Mouse (Mus musculus) layer of hippocampus, adult 2 months (tissue): Measurements from ENCODE around the gene Kcnk12. TPM values are rescaled to one million over a fixed set of nuclear protein-coding genes. Genes with fewer than 3 reads are reported as not detected.

Experiments
- DNase-seq, 2 experiments: peaks; one replicate each; pipeline ENCODE4 v3.0.0; 2022; ENCODE audit warnings: low spot score in 2 of 2
- H3K27ac ChIP-seq: fragments of 200-600 bp; 2 replicates; pipeline ENCODE4 v1.8.1; 2022
- H3K4me3 ChIP-seq: fragments of 200-600 bp; 2 replicates; pipeline ENCODE4 v1.8.1; 2022; ENCODE audit warnings: mild to moderate bottlenecking
- CTCF ChIP-seq: fragments of 200-600 bp; conservative IDR thresholded peaks from 2 replicates; pipeline ENCODE4 v1.8.1; 2022; ENCODE audit warnings: antibody characterized with exemption, mild to moderate bottlenecking, moderate library complexity
- total RNA-seq, 2 experiments: library from RNA; stranded (reverse); gene quantifications; 2 replicates each; pipeline ENCODE4 v1.2.3; 2021

Gene Kcnk12
- total RNA-seq, 2 experiments from 2014 or later = 22.8 to 23.2 TPM

- Histone ChIP-seq H3K27ac (peak overlapping the region; percentile 77; the same call in 1 of the 2 replicates), H3K4me3 (no peak overlapping the region)
- no peak for DNase-seq
- TF ChIP-seq CTCF = no peak
These were observed 16.6 kb downstream of the Kcnk12 start for GRCm38 (mm10) chr17:87781244-87781643.

- TF ChIP-seq CTCF = no peak
- peak overlapping the region; percentile 77 for H3K27ac ChIP-seq
- H3K4me3 ChIP-seq = no peak overlapping the region
- DNase-seq = no peak
These were observed 17.6 kb downstream of the Kcnk12 start for GRCm38 (mm10) chr17:87780164-87780563.

GRCm38 (mm10) chr17:87774982-87775381 is 22.8 kb downstream of the Kcnk12 start:
- Histone ChIP-seq H3K4me3 (no peak overlapping the region), H3K27ac (no peak overlapping the region)
- TF ChIP-seq CTCF = no peak
- DNase-seq = no peak

- peak; percentile 66 for TF ChIP-seq CTCF
- no peak overlapping the region for H3K4me3 ChIP-seq
- DNase-seq = no peak
- H3K27ac ChIP-seq = no peak overlapping the region
These were observed 24.6 kb downstream of the Kcnk12 start for GRCm38 (mm10) chr17:87773175-87773574.

GRCm38 (mm10) chr17:87770766-87771165 is 27.0 kb downstream of the Kcnk12 start:
- no peak overlapping the region for H3K4me3 ChIP-seq
- no peak for TF ChIP-seq CTCF
- H3K27ac ChIP-seq = no peak overlapping the region; the same call in 1 of the 2 replicates
- DNase-seq = no peak

- Histone ChIP-seq H3K4me3 (no peak overlapping the region), H3K27ac (no peak overlapping the region)
- no peak for DNase-seq
- TF ChIP-seq CTCF = no peak
These were observed 30.9 kb downstream of the Kcnk12 start for GRCm38 (mm10) chr17:87766888-87767287.

GRCm38 (mm10) chr17:87765031-87765430 is 32.8 kb downstream of the Kcnk12 start:
- no peak for TF ChIP-seq CTCF
- DNase-seq = no peak
- Histone ChIP-seq H3K27ac (no peak overlapping the region), H3K4me3 (no peak overlapping the region)

GRCm38 (mm10) chr17:87763146-87763545 is 34.6 kb downstream of the Kcnk12 start:
- peak in 1 of 2 experiments; percentile 52 for DNase-seq
- Histone ChIP-seq H3K4me3 (no peak overlapping the region), H3K27ac (peak overlapping the region; percentile 75)
- no peak for TF ChIP-seq CTCF

GRCm38 (mm10) chr17:87760315-87760714 is 37.5 kb downstream of the Kcnk12 start:
- no peak overlapping the region for H3K4me3 ChIP-seq
- no peak for TF ChIP-seq CTCF
- H3K27ac ChIP-seq = no peak overlapping the region
- DNase-seq = no peak

- DNase-seq = peak; percentile 54 to 56
- H3K27ac ChIP-seq = peak overlapping the region; percentile 94
- peak; percentile 52 for TF ChIP-seq CTCF
- peak overlapping the region; percentile 54 for H3K4me3 ChIP-seq
These were observed 51.6 kb downstream of the Kcnk12 start for GRCm38 (mm10) chr17:87745926-87746888.

- peak; percentile 76 to 88 for DNase-seq
- peak overlapping the region; percentile 54 for H3K4me3 ChIP-seq
These were observed 52.5 kb downstream of the Kcnk12 start for GRCm38 (mm10) chr17:87744985-87745925.

GRCm38 (mm10) chr17:87739835-87740234 is 58.0 kb downstream of the Kcnk12 start:
- DNase-seq = no peak
- H3K4me3 ChIP-seq = no peak overlapping the region
- TF ChIP-seq CTCF = peak; percentile 68
- H3K27ac ChIP-seq = no peak overlapping the region

More at GRCm38 (mm10) chr17:87744985-87745925, 52.5 kb downstream of the Kcnk12 start:
- no peak for TF ChIP-seq CTCF
- peak overlapping the region; percentile 94 for H3K27ac ChIP-seq

- no peak overlapping the region for H3K4me3 ChIP-seq
- no peak for TF ChIP-seq CTCF
These were observed 60.6 kb downstream of the Kcnk12 start for GRCm38 (mm10) chr17:87737144-87737543.

More at GRCm38 (mm10) chr17:87737144-87737543, 60.6 kb downstream of the Kcnk12 start:
- DNase-seq = no peak
- H3K27ac ChIP-seq = no peak overlapping the region
